Mouse (Mus musculus): ENCODE measurements at regions not wholly inside any gene's neighbourhood (a gene's known extent, or its start where the extent isn't known, plus 50 kb on each side); places are given as distances from the start of the nearest gene placed in this dataset.

GRCm38 (mm10) chr9:80961818-80962217 lies 496.5 kb upstream of the Impg1 start:
- H3K4me2 ChIP-seq (ENCODE audit: low read length) = no peak overlapping the region
- 89% methylated on average over 2 of the region's 2 CpGs for WGBS
- H3K9ac ChIP-seq (ENCODE audit: low read length) = no peak overlapping the region
- DNase-seq (ENCODE audit: low spot score) (no peak), ATAC-seq (no peak)
- H3K4me3 ChIP-seq (ENCODE audit: low read depth, low read length) = no peak overlapping the region
- no peaks in the 10 kb centered on the region for H3K27me3 ChIP-seq (replicated peaks; ENCODE audit: control insufficient read depth, insufficient read depth, low read length)
- H3K4me1 ChIP-seq (ENCODE audit: control insufficient read depth, insufficient read depth, low read length) = no peaks in the 10 kb centered on the region
- H3K27ac ChIP-seq (ENCODE audit: low read depth, low read length) = no peak overlapping the region
- no peaks in the 10 kb centered on the region for H3K36me3 ChIP-seq (ENCODE audit: control insufficient read depth, insufficient read depth, low read length)
- no peaks in the 10 kb centered on the region for H3K9me3 ChIP-seq (replicated peaks; ENCODE audit: control insufficient read depth, low read length)

- Histone ChIP-seq H3K4me2 (ENCODE audit: low read length) (no peak overlapping the region), H3K36me3 (ENCODE audit: control insufficient read depth, insufficient read depth, low read length) (no peaks in the 10 kb centered on the region), H3K4me3 (ENCODE audit: low read depth, low read length) (no peak overlapping the region), H3K27me3 (replicated peaks; ENCODE audit: control insufficient read depth, insufficient read depth, low read length) (no peaks in the 10 kb centered on the region), H3K27ac (ENCODE audit: low read depth, low read length) (no peak overlapping the region), H3K9ac (ENCODE audit: low read length) (no peak overlapping the region), H3K9me3 (replicated peaks; ENCODE audit: control insufficient read depth, low read length) (no peaks in the 10 kb centered on the region), H3K4me1 (ENCODE audit: control insufficient read depth, insufficient read depth, low read length) (no peaks in the 10 kb centered on the region)
- peak; percentile 57 for DNase-seq (ENCODE audit: low spot score)
- no peak for ATAC-seq
- WGBS = 69% methylated on average over 2 of the region's 2 CpGs
Observed at GRCm38 (mm10) chr9:80942991-80943390, 477.7 kb upstream of the Impg1 start.

- H3K9me3 ChIP-seq (replicated peaks; ENCODE audit: control insufficient read depth, low read length) = no peaks in the 10 kb centered on the region
- H3K4me3 ChIP-seq (ENCODE audit: low read depth, low read length) = no peak overlapping the region
- no peak overlapping the region for H3K27ac ChIP-seq (ENCODE audit: low read depth, low read length)
- DNase-seq (ENCODE audit: low spot score) (no peak), ATAC-seq (no peak)
- no peaks in the 10 kb centered on the region for H3K36me3 ChIP-seq (ENCODE audit: control insufficient read depth, insufficient read depth, low read length)
- H3K4me2 ChIP-seq (ENCODE audit: low read length) = no peak overlapping the region
- H3K4me1 ChIP-seq (ENCODE audit: control insufficient read depth, insufficient read depth, low read length) = no peaks in the 10 kb centered on the region
- 50% methylated on average over 2 of the region's 2 CpGs for WGBS
- H3K9ac ChIP-seq (ENCODE audit: low read length) = no peak overlapping the region
- no peaks in the 10 kb centered on the region for H3K27me3 ChIP-seq (replicated peaks; ENCODE audit: control insufficient read depth, insufficient read depth, low read length)
Observed at GRCm38 (mm10) chr9:80941424-80941823, 476.1 kb upstream of the Impg1 start.

- Histone ChIP-seq H3K4me2 (ENCODE audit: low read length) (no peak overlapping the region), H3K36me3 (ENCODE audit: control insufficient read depth, insufficient read depth, low read length) (no peaks in the 10 kb centered on the region), H3K27me3 (replicated peaks; ENCODE audit: control insufficient read depth, insufficient read depth, low read length) (no peaks in the 10 kb centered on the region), H3K4me1 (ENCODE audit: control insufficient read depth, insufficient read depth, low read length) (no peaks in the 10 kb centered on the region), H3K9me3 (replicated peaks; ENCODE audit: control insufficient read depth, low read length) (no peaks in the 10 kb centered on the region), H3K4me3 (ENCODE audit: low read depth, low read length) (no peak overlapping the region), H3K9ac (ENCODE audit: low read length) (no peak overlapping the region), H3K27ac (ENCODE audit: low read depth, low read length) (no peak overlapping the region)
- DNase-seq (ENCODE audit: low spot score) = no peak
- ATAC-seq = no peak
Observed at GRCm38 (mm10) chr9:80938238-80938637, 473.0 kb upstream of the Impg1 start.

- DNase-seq (ENCODE audit: low spot score) (no peak), ATAC-seq (no peak)
- whole genome bisulfite sequencing = 83% methylated on average over 2 of the region's 2 CpGs
- no peaks in the 10 kb centered on the region for H3K9me3 ChIP-seq (replicated peaks; ENCODE audit: control insufficient read depth, low read length)
- no peaks in the 10 kb centered on the region for H3K36me3 ChIP-seq (ENCODE audit: control insufficient read depth, insufficient read depth, low read length)
- no peak overlapping the region for H3K27ac ChIP-seq (ENCODE audit: low read depth, low read length)
- no peaks in the 10 kb centered on the region for H3K4me1 ChIP-seq (ENCODE audit: control insufficient read depth, insufficient read depth, low read length)
- H3K27me3 ChIP-seq (replicated peaks; ENCODE audit: control insufficient read depth, insufficient read depth, low read length) = no peaks in the 10 kb centered on the region
- no peak overlapping the region for H3K9ac ChIP-seq (ENCODE audit: low read length)
- H3K4me3 ChIP-seq (ENCODE audit: low read depth, low read length) = no peak overlapping the region
- no peak overlapping the region for H3K4me2 ChIP-seq (ENCODE audit: low read length)
Observed at GRCm38 (mm10) chr9:80930628-80931027, 465.3 kb upstream of the Impg1 start.

GRCm38 (mm10) chr9:80920304-80920703 lies 455.0 kb upstream of the Impg1 start:
- WGBS = 95% methylated on average over 1 of the region's 1 CpGs
- Histone ChIP-seq H3K9ac (ENCODE audit: low read length) (no peak overlapping the region), H3K4me3 (ENCODE audit: low read depth, low read length) (no peak overlapping the region), H3K36me3 (ENCODE audit: control insufficient read depth, insufficient read depth, low read length) (no peaks in the 10 kb centered on the region), H3K4me2 (ENCODE audit: low read length) (no peak overlapping the region), H3K9me3 (replicated peaks; ENCODE audit: control insufficient read depth, low read length) (no peaks in the 10 kb centered on the region), H3K27me3 (replicated peaks; ENCODE audit: control insufficient read depth, insufficient read depth, low read length) (no peaks in the 10 kb centered on the region), H3K27ac (ENCODE audit: low read depth, low read length) (no peak overlapping the region), H3K4me1 (ENCODE audit: control insufficient read depth, insufficient read depth, low read length) (no peaks in the 10 kb centered on the region)
- DNase-seq (ENCODE audit: low spot score) (no peak), ATAC-seq (no peak)

GRCm38 (mm10) chr9:80913867-80914266 lies 448.6 kb upstream of the Impg1 start:
- no peak overlapping the region for H3K4me3 ChIP-seq (ENCODE audit: low read depth, low read length)
- WGBS = 86% methylated on average over 2 of the region's 2 CpGs
- no peak for DNase-seq (ENCODE audit: low spot score)

GRCm38 (mm10) chr9:80912177-80912576 lies 446.9 kb upstream of the Impg1 start:
- no peaks in the 10 kb centered on the region for H3K4me1 ChIP-seq (ENCODE audit: control insufficient read depth, insufficient read depth, low read length)
- no peaks in the 10 kb centered on the region for H3K27me3 ChIP-seq (replicated peaks; ENCODE audit: control insufficient read depth, insufficient read depth, low read length)
- H3K4me3 ChIP-seq (ENCODE audit: low read depth, low read length) = no peak overlapping the region
- H3K27ac ChIP-seq (ENCODE audit: low read depth, low read length) = no peak overlapping the region
- H3K9ac ChIP-seq (ENCODE audit: low read length) = no peak overlapping the region
- no peaks in the 10 kb centered on the region for H3K9me3 ChIP-seq (replicated peaks; ENCODE audit: control insufficient read depth, low read length)
- H3K4me2 ChIP-seq (ENCODE audit: low read length) = no peak overlapping the region
- DNase-seq (ENCODE audit: low spot score) (no peak), ATAC-seq (no peak)
- H3K36me3 ChIP-seq (ENCODE audit: control insufficient read depth, insufficient read depth, low read length) = no peaks in the 10 kb centered on the region

More at GRCm38 (mm10) chr9:80913867-80914266, 448.6 kb upstream of the Impg1 start:
- H3K9me3 ChIP-seq (replicated peaks; ENCODE audit: control insufficient read depth, low read length) = no peaks in the 10 kb centered on the region
- ATAC-seq = no peak
- H3K4me1 ChIP-seq (ENCODE audit: control insufficient read depth, insufficient read depth, low read length) = no peaks in the 10 kb centered on the region
- no peak overlapping the region for H3K27ac ChIP-seq (ENCODE audit: low read depth, low read length)
- H3K36me3 ChIP-seq (ENCODE audit: control insufficient read depth, insufficient read depth, low read length) = no peaks in the 10 kb centered on the region
- no peak overlapping the region for H3K4me2 ChIP-seq (ENCODE audit: low read length)
- H3K27me3 ChIP-seq (replicated peaks; ENCODE audit: control insufficient read depth, insufficient read depth, low read length) = no peaks in the 10 kb centered on the region
- no peak overlapping the region for H3K9ac ChIP-seq (ENCODE audit: low read length)

- H3K9me3 ChIP-seq (replicated peaks; ENCODE audit: control insufficient read depth, low read length) = no peaks in the 10 kb centered on the region
- no peaks in the 10 kb centered on the region for H3K4me1 ChIP-seq (ENCODE audit: control insufficient read depth, insufficient read depth, low read length)
- H3K27me3 ChIP-seq (replicated peaks; ENCODE audit: control insufficient read depth, insufficient read depth, low read length) = no peaks in the 10 kb centered on the region
- no peak overlapping the region for H3K9ac ChIP-seq (ENCODE audit: low read length)
- 71% methylated on average over 4 of the region's 4 CpGs for WGBS
- ATAC-seq (no peak), DNase-seq (ENCODE audit: low spot score) (no peak)
- no peaks in the 10 kb centered on the region for H3K36me3 ChIP-seq (ENCODE audit: control insufficient read depth, insufficient read depth, low read length)
- H3K4me2 ChIP-seq (ENCODE audit: low read length) = no peak overlapping the region
- no peak overlapping the region for H3K4me3 ChIP-seq (ENCODE audit: low read depth, low read length)
- no peak overlapping the region for H3K27ac ChIP-seq (ENCODE audit: low read depth, low read length)
Observed at GRCm38 (mm10) chr9:80866807-80867206, 401.5 kb upstream of the Impg1 start.

GRCm38 (mm10) chr9:80858998-80859397 lies 393.7 kb upstream of the Impg1 start:
- Histone ChIP-seq H3K27me3 (replicated peaks; ENCODE audit: control insufficient read depth, insufficient read depth, low read length) (no peaks in the 10 kb centered on the region), H3K36me3 (ENCODE audit: control insufficient read depth, insufficient read depth, low read length) (no peaks in the 10 kb centered on the region), H3K9me3 (replicated peaks; ENCODE audit: control insufficient read depth, low read length) (no peaks in the 10 kb centered on the region), H3K4me3 (ENCODE audit: low read depth, low read length) (no peak overlapping the region), H3K27ac (ENCODE audit: low read depth, low read length) (no peak overlapping the region), H3K9ac (ENCODE audit: low read length) (no peak overlapping the region), H3K4me1 (ENCODE audit: control insufficient read depth, insufficient read depth, low read length) (no peaks in the 10 kb centered on the region), H3K4me2 (ENCODE audit: low read length) (no peak overlapping the region)
- 13% methylated on average over 2 of the region's 2 CpGs for WGBS
- DNase-seq (ENCODE audit: low spot score) = peak; percentile 44
- ATAC-seq = peak; percentile 55; the same call in 1 of the 2 replicates
